Mouse (Mus musculus) spleen, adult 2 months (tissue): ENCODE results near the gene Mtap. TPM values are rescaled to one million over a fixed set of nuclear protein-coding genes. Genes with fewer than 3 reads are reported as not detected.

Source experiments
- DNase-seq, 2 experiments: peaks; one replicate each; pipeline versions ENCODE4 v3.0.0 to v3.0.0-alpha.2; 2012 to 2021; ENCODE audit warnings: low spot score in 2 of 2, low read depth in 1 of 2
- H3K27ac ChIP-seq: fragments of 200-500 bp; 2 replicates; pipeline ENCODE4 v1.5.1; 2012; ENCODE audit warnings: low read length, inconsistent platforms; ENCODE audit not compliant: insufficient read depth
- H3K27me3 ChIP-seq: fragments of 200-500 bp; 2 replicates; pipeline ENCODE4 v1.6.1; 2012; ENCODE audit warnings: mild to moderate bottlenecking, moderate library complexity, low read length, inconsistent platforms; ENCODE audit not compliant: control insufficient read depth, insufficient read depth
- H3K36me3 ChIP-seq: fragments of 200-500 bp; 2 replicates; pipeline ENCODE4 v1.6.1; 2012; ENCODE audit warnings: mild to moderate bottlenecking, low read length, inconsistent platforms; ENCODE audit not compliant: control insufficient read depth, insufficient read depth
- H3K4me1 ChIP-seq: fragments of 200-500 bp; 2 replicates; pipeline ENCODE4 v1.6.1; 2011; ENCODE audit warnings: inconsistent platforms; ENCODE audit not compliant: control insufficient read depth, insufficient read depth, insufficient read length
- H3K4me3 ChIP-seq: fragments of 200-500 bp; 2 replicates; pipeline ENCODE4 v1.5.1; 2011; ENCODE audit warnings: mild to moderate bottlenecking, inconsistent platforms; ENCODE audit not compliant: insufficient read depth, insufficient read length; ENCODE audit errors: extremely low read depth
- CTCF ChIP-seq: fragments of 200-500 bp; IDR thresholded peaks from 2 replicates; pipeline ENCODE4 v1.5.1; 2011; ENCODE audit warnings: mild to moderate bottlenecking, inconsistent platforms; ENCODE audit not compliant: insufficient read depth, insufficient read length, insufficient replicate concordance; ENCODE audit errors: extremely low read depth
- POLR2A ChIP-seq: fragments of 200-500 bp; IDR thresholded peaks from 2 replicates; pipeline ENCODE4 v1.6.1; 2011; ENCODE audit warnings: low read depth, low read length, inconsistent platforms
- WGBS: fragments of 180-500 bp; shearing (Covaris S2); methylation state at CpG from one replicate; pipeline ENCODE4 v1.1.7; 2018; 5-methylcytosine and 5-hydroxymethylcytosine counted together
- polyA plus RNA-seq: library from polyadenylated mRNA; depleted of rRNA; stranded (reverse); fragments of >200 nt; gene quantifications from 2 replicates; pipeline ENCODE4 v1.2.3, GENCODE M21; 2012

The Mtap gene
- polyA plus RNA-seq, 1 experiment: 3.7 TPM

DNA sequence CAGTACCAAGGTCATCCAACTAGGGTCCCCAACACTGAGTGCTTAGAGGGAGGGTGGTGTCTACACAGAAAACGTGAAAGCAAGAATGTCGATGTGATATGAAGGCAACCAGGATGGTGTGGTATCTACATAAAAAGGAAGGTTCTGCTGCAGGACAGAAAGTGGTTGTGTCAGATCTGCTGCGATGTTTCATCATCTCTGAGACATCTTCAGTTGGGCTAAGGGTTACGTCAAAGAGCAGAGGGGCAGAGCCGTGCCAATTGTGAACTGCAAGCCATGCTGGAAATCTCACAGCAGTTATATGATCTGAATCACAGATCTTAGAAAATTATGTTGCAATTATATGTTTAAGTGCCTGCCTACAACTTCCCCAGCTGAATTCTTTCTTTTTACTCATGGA, 16.6 kb upstream of the Mtap start:
- no peak overlapping the region for H3K27ac ChIP-seq
- TF ChIP-seq POLR2A (no peak), CTCF (no peak)
- 81% methylated on average over 5 of the region's 5 CpGs for WGBS

DNA sequence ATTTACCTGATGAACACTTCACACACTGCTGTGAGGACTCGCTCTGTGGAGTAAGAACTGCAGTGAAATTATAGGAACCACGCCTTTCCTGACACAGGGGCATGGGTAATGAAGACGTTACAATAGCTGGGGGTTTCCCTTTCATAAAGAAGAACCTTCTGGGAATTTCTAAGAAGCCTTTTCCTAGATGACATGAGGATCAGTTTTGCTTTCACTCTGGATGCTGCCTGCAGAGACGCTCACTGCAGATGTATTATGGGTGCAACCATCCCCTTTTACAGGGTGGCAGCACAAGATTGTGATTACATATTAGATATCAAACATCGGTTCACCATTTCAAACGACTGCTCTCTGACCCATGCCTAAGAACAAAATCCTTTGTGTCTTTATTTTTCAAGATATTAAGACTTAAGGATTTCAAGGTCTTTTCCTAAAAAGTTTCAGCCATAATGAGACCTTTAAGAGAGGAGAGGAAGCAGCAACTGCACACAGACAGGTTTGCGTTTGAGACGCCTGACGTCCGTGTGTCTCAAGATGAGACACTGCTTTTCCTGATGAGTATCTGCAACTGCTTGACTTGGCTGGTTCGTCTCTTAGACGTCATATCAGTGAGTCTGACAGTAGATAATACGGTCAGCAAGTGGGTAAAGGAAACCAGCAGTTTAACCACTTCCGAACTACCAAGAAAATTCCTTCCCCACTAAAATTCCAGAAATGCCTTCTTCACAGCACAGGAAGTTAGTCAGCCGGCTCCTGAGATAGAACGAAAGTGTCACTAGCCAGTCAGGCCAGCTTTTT, 13.3 kb upstream of the Mtap start:
- no peaks in the 10 kb centered on the region for H3K36me3 ChIP-seq
- DNase-seq: no peak
- WGBS: 69% methylated on average over 16 of the region's 16 CpGs

More for the DNA sequence above, 16.6 kb upstream of the Mtap start:
- no peaks in the 10 kb centered on the region for H3K36me3 ChIP-seq
- no peaks in the 10 kb centered on the region for H3K27me3 ChIP-seq
- DNase-seq: no peak
- no peaks in the 10 kb centered on the region for H3K4me1 ChIP-seq
- no peak overlapping the region for H3K4me3 ChIP-seq

DNA sequence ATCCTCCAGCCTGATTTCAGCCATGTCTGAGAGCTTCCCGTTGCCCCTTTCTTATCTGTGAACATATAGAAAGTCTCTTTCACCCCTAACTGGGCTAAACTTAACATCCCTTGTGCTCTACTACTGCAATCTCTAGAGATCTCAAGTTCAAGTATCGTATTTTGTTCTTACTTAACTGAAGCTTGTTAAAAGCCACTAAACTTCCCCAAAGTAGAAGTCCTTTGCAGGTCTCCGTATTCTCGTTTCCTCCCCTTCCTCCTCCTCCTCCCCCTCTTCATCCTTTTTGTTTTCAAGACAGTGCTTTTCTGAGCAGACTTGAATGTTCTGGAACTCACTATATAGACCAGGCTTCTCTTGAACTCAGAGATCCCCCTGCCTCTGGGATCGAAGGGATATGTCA, 9.2 kb upstream of the Mtap start:
- no peak for DNase-seq
- Histone ChIP-seq H3K4me1 (no peaks in the 10 kb centered on the region), H3K27me3 (no peaks in the 10 kb centered on the region), H3K4me3 (no peak overlapping the region), H3K36me3 (no peaks in the 10 kb centered on the region), H3K27ac (no peak overlapping the region)
- TF ChIP-seq CTCF (no peak), POLR2A (no peak)
- 21% methylated on average over 5 of the region's 5 CpGs for WGBS

More for the DNA sequence above, 13.3 kb upstream of the Mtap start:
- Histone ChIP-seq H3K4me3 (no peak overlapping the region), H3K27me3 (no peaks in the 10 kb centered on the region), H3K27ac (no peak overlapping the region), H3K4me1 (no peaks in the 10 kb centered on the region)
- no peak for TF ChIP-seq POLR2A
- TF ChIP-seq CTCF: no peak

DNA sequence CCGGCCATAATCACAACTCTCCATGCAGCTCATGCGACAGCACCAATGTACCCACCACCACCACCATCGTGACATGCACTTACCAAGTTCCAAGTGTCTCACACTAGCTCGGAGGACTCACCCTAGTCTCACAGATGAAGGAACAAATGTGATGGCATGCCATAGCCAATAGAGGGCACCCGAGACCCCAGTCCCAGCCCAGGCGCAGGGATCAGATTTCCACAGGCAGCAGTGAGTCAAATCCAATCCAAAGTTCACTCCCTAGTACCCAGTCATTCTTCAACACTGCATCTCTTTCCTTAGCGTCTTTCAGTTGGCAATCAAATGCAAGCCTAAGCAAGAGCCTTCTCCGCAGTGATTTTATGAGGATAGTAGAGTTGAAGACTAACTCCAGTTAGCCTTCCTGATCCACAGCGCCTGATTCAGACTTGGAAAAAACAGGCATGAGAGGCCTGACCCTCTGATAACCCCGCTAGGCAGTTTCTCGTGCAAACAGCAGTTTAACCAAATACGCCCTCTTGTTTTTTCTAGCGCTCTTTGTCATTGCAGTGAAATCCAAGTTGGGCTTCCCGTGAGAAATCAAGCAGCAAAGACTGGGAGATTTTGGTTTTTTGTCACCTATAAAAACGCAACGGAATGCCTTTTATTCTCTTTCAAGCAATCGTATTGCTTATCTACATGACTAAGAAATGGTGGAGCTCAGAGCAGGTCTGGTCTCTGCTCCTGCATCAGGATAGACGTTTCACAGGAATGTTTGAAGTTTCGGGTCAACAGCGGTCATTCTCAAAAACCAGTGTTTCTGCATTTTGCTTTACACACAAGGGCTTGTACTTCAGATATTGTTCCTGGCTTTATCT, 8.6 kb upstream of the Mtap start:
- DNase-seq: peak in 1 of 2 experiments; percentile 16
- Histone ChIP-seq H3K27ac (no peak overlapping the region), H3K27me3 (no peaks in the 10 kb centered on the region), H3K4me1 (no peaks in the 10 kb centered on the region), H3K36me3 (no peaks in the 10 kb centered on the region), H3K4me3 (no peak overlapping the region)
- WGBS: 52% methylated on average over 20 of the region's 20 CpGs
- TF ChIP-seq POLR2A: no peak
- peak; percentile 57; the same call in 1 of the 2 replicates for TF ChIP-seq CTCF

DNA sequence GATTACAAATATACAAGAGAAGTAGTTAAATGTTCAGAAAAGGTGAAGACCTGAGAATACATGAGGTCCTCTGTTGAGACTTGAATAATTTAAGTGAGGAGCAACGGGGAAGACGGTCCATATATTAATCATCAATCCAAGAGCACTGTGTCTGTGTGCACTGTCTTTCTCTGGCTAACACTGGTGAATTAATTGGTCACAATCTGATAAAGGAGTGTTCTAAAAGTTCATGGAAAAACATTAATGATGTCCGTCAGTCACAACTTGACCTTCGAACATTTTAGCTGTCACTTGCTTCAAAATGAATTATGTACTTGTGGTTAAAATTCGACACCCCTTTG, 8.0 kb upstream of the Mtap start:
- H3K27ac ChIP-seq: no peak overlapping the region
- no peaks in the 10 kb centered on the region for H3K36me3 ChIP-seq
- no peaks in the 10 kb centered on the region for H3K4me1 ChIP-seq
- WGBS: 69% methylated on average over 5 of the region's 5 CpGs
- H3K27me3 ChIP-seq: no peaks in the 10 kb centered on the region
- no peak overlapping the region for H3K4me3 ChIP-seq
- no peak for DNase-seq
- TF ChIP-seq POLR2A (no peak), CTCF (no peak)

DNA sequence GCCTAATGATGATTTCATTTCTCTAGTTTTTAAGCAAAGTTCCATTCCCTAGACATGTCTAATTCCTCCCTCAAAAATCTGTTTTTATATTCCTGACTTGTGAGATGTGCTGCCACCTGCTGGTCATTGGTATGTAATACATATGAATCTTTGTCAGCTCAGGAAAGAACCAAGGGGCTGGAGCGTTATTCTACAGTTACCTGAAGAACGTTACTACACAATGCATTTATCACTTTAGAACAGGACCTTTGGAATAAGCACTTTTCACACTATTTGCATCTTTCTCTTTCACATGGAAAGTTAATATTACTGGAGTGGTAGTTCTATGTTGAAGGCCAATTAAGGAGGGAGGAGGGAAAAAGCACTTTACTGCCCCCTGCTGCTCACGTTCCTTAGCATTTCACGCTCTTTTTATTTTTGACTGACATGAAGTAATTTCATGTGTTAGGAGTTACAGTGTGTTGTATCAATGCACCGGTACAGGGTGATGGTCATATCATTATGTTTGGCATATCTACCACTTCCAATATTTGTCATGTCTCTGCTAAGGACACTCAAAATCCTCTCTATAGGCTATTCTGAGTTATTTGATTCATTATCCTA, 7.5 kb upstream of the Mtap start:
- Histone ChIP-seq H3K27ac (no peak overlapping the region), H3K27me3 (no peaks in the 10 kb centered on the region), H3K4me3 (no peak overlapping the region), H3K36me3 (no peaks in the 10 kb centered on the region), H3K4me1 (no peaks in the 10 kb centered on the region)
- DNase-seq: peak; percentile 54 to 63
- TF ChIP-seq CTCF (peak; percentile 28; the same call in 1 of the 2 replicates), POLR2A (no peak)
- 1% methylated on average over 5 of the region's 5 CpGs for WGBS
